Mouse (Mus musculus): ENCODE measurements around the gene Ctdsp2.

Gene Ctdsp2

GRCm38 (mm10) chr10:127042468-127043115 lies 64.1 kb downstream of the Ctdsp2 start:
- no peak for DNase-seq (ENCODE audit: low spot score)

- DNase-seq (ENCODE audit: low spot score) = no peak
Measured at GRCm38 (mm10) chr10:127043187-127043586, 64.7 kb downstream of the Ctdsp2 start.

- no peak for DNase-seq (ENCODE audit: low spot score)
Measured at GRCm38 (mm10) chr10:127047954-127048353, 69.4 kb downstream of the Ctdsp2 start, which contains the start of gene Cyp27b1. Cyp27b1 (plus strand) TSS chr10:127048250.

- DNase-seq (ENCODE audit: low spot score) = no peak
Measured at GRCm38 (mm10) chr10:127048608-127049394, 70.3 kb downstream of the Ctdsp2 start.
